Mouse (Mus musculus) lung, embryonic 15.5 days (tissue): ENCODE measurements at regions not wholly inside any gene's neighbourhood (a gene's known extent, or its start where the extent isn't known, plus 50 kb on each side); places are given as distances from the start of the nearest gene placed in this dataset.

ENCODE experiments used
- ATAC-seq: fragments of 200-750 bp; cut with Nextera tagmentation; 2 replicates; pipeline ENCODE4 v1.8.0; 2017; ENCODE audit warnings: moderate number of reproducible peaks, borderline replicate concordance; ENCODE audit not compliant: low FRiP score, low TSS enrichment; ENCODE audit errors: extremely low read depth
- H3K27ac ChIP-seq: fragments of 300-500 bp; sonication (generic); 2 replicates; pipeline ENCODE4 v1.5.1; 2015; ENCODE audit warnings: moderate library complexity, mild to moderate bottlenecking, inconsistent platforms
- H3K27me3 ChIP-seq: fragments of 300-500 bp; sonication (generic); 2 replicates; pipeline ENCODE4 v1.6.1; 2015; ENCODE audit warnings: inconsistent platforms
- H3K36me3 ChIP-seq: fragments of 300-500 bp; sonication (generic); 2 replicates; pipeline ENCODE4 v1.6.1; 2015; ENCODE audit warnings: inconsistent platforms
- H3K4me1 ChIP-seq: fragments of 300-500 bp; sonication (generic); 2 replicates; pipeline ENCODE4 v1.6.1; 2015; ENCODE audit warnings: inconsistent platforms
- H3K4me2 ChIP-seq: fragments of 300-500 bp; sonication (generic); 2 replicates; pipeline ENCODE4 v1.6.1; 2015; ENCODE audit warnings: inconsistent platforms, mild to moderate bottlenecking, moderate library complexity
- H3K4me3 ChIP-seq: fragments of 300-500 bp; sonication (generic); 2 replicates; pipeline ENCODE4 v1.5.1; 2015; ENCODE audit warnings: mild to moderate bottlenecking, inconsistent platforms
- H3K9ac ChIP-seq: fragments of 300-500 bp; sonication (generic); 2 replicates; pipeline ENCODE4 v1.6.1; 2015; ENCODE audit warnings: inconsistent platforms
- H3K9me3 ChIP-seq: fragments of 300-500 bp; sonication (generic); 2 replicates; pipeline ENCODE4 v1.6.1; 2016; ENCODE audit warnings: inconsistent platforms
- WGBS: fragments of 180-500 bp; shearing (Covaris S2); methylation state at CpG from one replicate; pipeline ENCODE4 v1.1.7; 2015; 5-methylcytosine and 5-hydroxymethylcytosine counted together

DNA sequence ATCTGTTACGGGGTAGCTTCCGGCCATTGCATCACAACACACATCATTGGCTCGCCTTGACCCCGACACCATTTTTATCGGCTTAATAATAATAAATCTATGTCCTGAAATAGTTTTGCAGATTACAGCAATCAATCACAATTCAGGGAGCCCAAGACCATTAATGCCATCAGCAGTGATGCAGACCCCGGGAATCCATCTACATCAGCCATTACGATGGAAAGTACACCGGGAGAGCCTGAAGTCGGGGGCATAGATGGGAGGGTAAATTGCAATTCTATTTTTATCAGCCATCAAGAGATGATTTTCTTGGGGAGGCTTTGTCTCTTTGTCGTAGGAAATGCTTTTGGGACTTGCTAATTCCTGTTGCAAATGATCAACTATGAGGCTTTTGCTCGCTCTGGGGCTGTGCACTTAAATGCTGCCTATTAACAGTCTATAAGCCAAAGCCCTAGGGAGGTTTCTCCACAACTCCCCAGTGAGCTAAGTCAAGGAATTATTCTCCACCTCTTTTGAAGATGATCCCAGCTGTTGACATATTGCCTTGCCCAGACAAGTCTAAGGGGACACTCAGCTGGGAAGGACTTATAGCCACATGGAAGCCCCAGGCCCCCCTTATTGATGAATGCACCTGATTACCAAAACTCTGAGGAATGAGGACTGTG lies 173.4 kb downstream of the Pik3r1 start:
- H3K4me1 ChIP-seq = no peaks in the 10 kb centered on the region
- no peaks in the 10 kb centered on the region for H3K27me3 ChIP-seq
- H3K4me3 ChIP-seq = no peak overlapping the region
- 78% methylated on average over 11 of the region's 11 CpGs for WGBS
- no peak overlapping the region for H3K9ac ChIP-seq
- H3K36me3 ChIP-seq = no peaks in the 10 kb centered on the region
- no peak overlapping the region for H3K4me2 ChIP-seq
- H3K9me3 ChIP-seq = no peaks in the 10 kb centered on the region
- no peak overlapping the region for H3K27ac ChIP-seq
- no peak for ATAC-seq

DNA sequence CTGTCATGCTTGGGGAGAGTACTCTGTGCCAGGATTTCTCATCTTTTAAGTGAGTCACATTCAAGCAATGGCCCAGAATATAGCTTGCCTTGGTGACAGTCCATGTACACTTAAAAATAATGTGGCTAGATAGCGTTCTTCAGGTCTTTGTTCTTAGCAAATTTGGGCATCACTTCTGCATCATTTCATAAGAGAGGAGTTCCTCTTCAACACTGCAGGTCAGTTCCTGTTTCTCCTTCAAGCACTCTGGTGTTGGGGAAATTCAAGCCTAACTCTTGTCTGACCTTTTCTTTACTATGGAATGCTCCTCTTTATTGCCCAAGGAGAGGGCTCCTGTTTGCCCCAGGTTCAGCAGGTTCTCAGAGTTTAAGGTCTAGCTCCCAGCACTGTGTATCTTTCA lies 175.7 kb downstream of the Pik3r1 start:
- no peaks in the 10 kb centered on the region for H3K4me1 ChIP-seq
- no peaks in the 10 kb centered on the region for H3K9me3 ChIP-seq
- no peak overlapping the region for H3K4me2 ChIP-seq
- no peak overlapping the region for H3K4me3 ChIP-seq
- no peak overlapping the region for H3K27ac ChIP-seq
- no peaks in the 10 kb centered on the region for H3K36me3 ChIP-seq
- no peak for ATAC-seq
- H3K27me3 ChIP-seq = no peaks in the 10 kb centered on the region
- 88% methylated on average over 1 of the region's 1 CpGs for WGBS
- H3K9ac ChIP-seq = no peak overlapping the region

DNA sequence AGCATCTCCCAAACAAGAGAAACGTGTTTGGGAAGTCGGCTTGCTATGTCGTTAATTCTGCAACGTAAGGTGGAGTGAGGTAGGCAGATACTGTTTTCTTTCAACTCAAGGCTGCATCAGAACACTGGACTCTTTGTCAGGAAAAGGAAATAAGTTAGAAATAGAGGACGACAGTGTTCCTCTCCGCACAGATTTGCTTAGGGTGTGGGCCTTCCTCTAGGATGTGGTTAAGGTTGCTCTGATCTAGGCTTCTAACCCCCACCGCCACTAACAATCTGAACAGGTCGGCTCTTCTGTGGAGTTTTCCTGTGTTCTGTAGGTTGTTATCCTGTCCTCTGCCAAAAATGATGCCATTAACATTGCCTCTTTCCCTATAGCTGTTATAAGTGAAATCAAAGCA lies 179.1 kb downstream of the Pik3r1 start:
- no peaks in the 10 kb centered on the region for H3K27me3 ChIP-seq
- H3K4me1 ChIP-seq = no peaks in the 10 kb centered on the region
- no peaks in the 10 kb centered on the region for H3K36me3 ChIP-seq
- no peaks in the 10 kb centered on the region for H3K9me3 ChIP-seq
- H3K9ac ChIP-seq = no peak overlapping the region
- H3K4me2 ChIP-seq = no peak overlapping the region
- WGBS = 73% methylated on average over 8 of the region's 8 CpGs
- H3K4me3 ChIP-seq = no peak overlapping the region
- H3K27ac ChIP-seq = no peak overlapping the region
- no peak for ATAC-seq

DNA sequence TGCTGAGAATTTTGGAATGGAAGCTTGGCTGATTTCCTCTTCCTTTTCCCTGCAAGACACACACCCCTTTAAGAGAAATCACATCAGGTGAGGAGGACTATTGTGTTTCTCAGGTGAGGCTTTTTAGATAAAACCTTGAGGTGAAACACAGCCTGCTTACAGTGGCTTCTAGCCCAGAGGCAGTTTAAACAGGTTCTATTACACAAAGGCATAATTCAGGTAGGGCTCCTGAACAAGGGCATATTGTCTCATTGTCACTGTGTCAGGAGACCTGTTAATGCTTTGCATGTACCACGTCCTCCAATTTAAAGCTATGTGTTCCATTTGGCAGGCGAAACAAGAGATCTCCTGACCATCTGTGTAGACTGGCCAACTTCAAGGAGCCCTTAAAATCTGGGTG lies 181.2 kb downstream of the Pik3r1 start:
- Histone ChIP-seq H3K36me3 (no peaks in the 10 kb centered on the region), H3K9ac (no peak overlapping the region), H3K4me2 (no peak overlapping the region), H3K9me3 (no peaks in the 10 kb centered on the region), H3K27ac (no peak overlapping the region), H3K27me3 (no peaks in the 10 kb centered on the region), H3K4me1 (no peaks in the 10 kb centered on the region), H3K4me3 (no peak overlapping the region)
- ATAC-seq = no peak
- WGBS = 60% methylated on average over 2 of the region's 2 CpGs

DNA sequence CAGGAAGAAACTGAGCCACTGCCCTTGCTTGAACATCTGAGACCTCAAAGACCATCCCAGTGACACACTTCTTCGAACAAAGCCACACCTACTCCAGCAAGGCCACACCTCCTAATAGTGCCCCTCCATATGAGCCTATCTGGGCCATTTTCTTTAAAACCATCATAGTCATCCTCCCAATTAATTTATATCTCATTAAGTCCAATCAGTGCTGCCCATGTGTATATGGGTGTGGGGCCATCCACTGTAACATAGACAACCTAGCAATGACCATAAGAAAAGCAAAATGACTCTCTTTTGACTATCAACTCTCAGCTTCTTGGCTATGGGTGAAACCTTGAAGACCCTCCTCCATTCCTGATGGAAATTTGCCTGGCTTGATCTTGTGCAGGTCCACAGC lies 191.5 kb downstream of the Pik3r1 start:
- H3K9ac ChIP-seq = no peak overlapping the region
- WGBS = 82% methylated on average over 1 of the region's 1 CpGs
- H3K36me3 ChIP-seq = no peaks in the 10 kb centered on the region
- no peaks in the 10 kb centered on the region for H3K4me1 ChIP-seq
- H3K9me3 ChIP-seq = no peaks in the 10 kb centered on the region
- no peak overlapping the region for H3K4me3 ChIP-seq
- no peak overlapping the region for H3K4me2 ChIP-seq
- no peaks in the 10 kb centered on the region for H3K27me3 ChIP-seq
- ATAC-seq = no peak
- no peak overlapping the region for H3K27ac ChIP-seq

DNA sequence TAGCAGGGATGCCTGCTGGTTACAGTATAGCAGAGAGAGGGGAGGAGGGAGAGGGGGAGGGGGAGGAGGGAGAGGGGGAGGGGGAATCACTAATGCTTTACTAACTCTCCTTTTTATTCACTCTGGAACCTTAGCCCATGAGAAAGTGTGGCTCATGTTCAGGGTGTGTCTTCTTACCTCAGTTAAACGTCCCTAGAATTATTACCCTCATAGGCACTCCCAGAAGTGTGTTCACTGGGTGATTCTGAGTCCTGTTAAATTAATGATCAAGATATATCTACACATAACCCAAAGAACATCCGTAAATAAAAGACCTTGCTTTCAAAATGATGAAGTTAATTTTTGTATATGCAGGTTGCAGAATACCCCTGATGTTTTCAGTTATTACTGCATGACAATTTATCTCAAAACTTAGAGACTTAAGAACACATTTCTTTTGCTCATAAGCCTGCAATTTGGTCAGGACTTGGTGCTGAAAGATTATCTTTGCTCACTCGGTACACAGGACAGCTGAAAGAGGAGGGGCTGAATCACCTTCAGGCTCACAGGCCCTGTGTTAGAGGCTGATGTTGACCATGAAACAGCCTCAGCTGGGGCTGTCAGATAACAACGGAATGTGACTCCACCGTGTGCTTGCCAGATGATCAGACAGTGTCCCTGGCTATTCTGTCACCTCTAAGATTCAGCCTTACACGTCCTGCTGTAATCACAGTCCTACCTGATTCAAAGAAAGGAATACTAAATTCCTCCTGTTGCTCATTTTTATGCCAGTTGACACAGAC lies 195.0 kb downstream of the Pik3r1 start:
- no peaks in the 10 kb centered on the region for H3K4me1 ChIP-seq
- H3K4me3 ChIP-seq = no peak overlapping the region
- H3K36me3 ChIP-seq = no peaks in the 10 kb centered on the region
- ATAC-seq = no peak
- H3K4me2 ChIP-seq = no peak overlapping the region
- no peak overlapping the region for H3K27ac ChIP-seq
- H3K9me3 ChIP-seq = no peaks in the 10 kb centered on the region
- no peak overlapping the region for H3K9ac ChIP-seq
- H3K27me3 ChIP-seq = no peaks in the 10 kb centered on the region
- WGBS = 36% methylated on average over 6 of the region's 6 CpGs

DNA sequence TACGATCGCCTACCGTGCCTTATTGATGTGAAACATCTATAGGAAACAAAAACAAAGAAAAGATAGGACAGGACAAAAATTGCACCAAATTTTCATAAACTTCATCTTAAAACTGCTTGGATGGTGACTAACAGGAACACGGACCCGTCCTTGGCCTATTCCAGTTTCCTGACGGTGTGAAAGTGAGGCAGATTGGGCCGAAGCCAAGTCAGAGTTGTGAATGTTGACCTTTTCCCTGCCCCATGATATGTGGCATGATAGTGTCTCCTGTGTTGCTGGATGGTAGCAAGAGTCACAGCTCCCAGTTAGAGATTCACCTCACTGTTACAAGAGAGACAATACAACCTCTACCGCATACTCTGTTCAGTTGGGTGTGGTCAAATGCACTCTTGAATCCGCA lies 195.8 kb downstream of the Pik3r1 start:
- 89% methylated on average over 9 of the region's 9 CpGs for WGBS
- Histone ChIP-seq H3K4me2 (no peak overlapping the region), H3K4me3 (no peak overlapping the region), H3K27me3 (no peaks in the 10 kb centered on the region), H3K9ac (no peak overlapping the region), H3K36me3 (no peaks in the 10 kb centered on the region), H3K4me1 (no peaks in the 10 kb centered on the region), H3K9me3 (no peaks in the 10 kb centered on the region), H3K27ac (no peak overlapping the region)
- ATAC-seq = no peak

DNA sequence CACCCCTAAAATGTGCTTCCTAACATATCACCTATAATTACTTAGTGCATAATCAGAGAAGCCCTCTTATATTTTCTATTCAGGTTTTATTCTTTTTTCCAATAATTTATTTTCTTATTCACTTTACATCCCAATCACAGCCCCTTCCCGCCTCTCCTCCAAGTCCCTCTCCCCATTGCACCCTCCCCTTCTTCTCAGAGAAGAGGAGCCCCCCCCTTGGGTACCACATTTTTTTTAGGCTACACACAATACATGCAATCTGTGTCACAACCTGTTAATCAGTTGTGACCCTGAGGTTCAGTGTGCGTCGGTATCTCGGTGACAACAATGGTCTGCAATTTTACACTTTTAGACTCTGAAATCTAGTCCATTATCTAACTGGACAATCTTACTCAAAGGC lies 198.0 kb downstream of the Pik3r1 start:
- Histone ChIP-seq H3K4me3 (no peak overlapping the region), H3K36me3 (no peaks in the 10 kb centered on the region), H3K4me1 (no peaks in the 10 kb centered on the region), H3K4me2 (no peak overlapping the region), H3K9me3 (no peaks in the 10 kb centered on the region), H3K9ac (no peak overlapping the region), H3K27ac (no peak overlapping the region), H3K27me3 (no peaks in the 10 kb centered on the region)
- WGBS = 73% methylated on average over 4 of the region's 4 CpGs
- ATAC-seq = no peak

DNA sequence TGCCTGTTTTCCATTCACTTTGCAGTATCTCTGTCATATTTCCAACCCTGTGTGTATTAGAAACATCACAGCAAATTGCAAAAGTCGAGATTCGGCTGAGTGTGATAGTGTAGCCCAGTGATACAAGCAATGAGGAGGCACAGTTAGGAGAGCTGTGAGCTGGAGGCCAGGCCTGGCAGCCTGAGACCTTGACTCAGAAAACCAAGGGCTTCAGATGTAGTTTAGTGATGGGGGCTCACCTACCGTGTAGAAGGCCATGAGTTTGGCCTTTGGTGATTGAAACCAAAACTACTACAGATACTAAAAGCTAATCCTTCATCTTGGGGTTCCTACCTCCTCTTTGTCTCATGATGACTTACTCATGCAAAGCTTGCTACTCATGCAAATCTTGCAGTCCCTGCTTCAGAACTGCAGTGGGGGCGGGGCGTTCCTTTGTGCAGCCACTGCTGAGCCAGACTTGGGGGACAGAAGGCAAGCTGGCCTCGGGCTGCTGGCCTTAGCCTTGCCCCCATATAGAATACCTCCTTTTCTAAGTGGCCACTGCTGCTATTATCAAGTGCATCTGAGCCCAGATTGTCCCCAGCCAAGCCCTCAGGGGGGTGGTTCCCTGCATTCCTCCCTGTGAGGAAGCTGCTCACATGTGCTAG lies 198.9 kb downstream of the Pik3r1 start:
- Histone ChIP-seq H3K4me1 (no peaks in the 10 kb centered on the region), H3K9me3 (no peaks in the 10 kb centered on the region), H3K4me2 (no peak overlapping the region), H3K4me3 (no peak overlapping the region), H3K9ac (no peak overlapping the region), H3K27ac (no peak overlapping the region), H3K27me3 (no peaks in the 10 kb centered on the region), H3K36me3 (no peaks in the 10 kb centered on the region)
- 77% methylated on average over 6 of the region's 6 CpGs for WGBS
- ATAC-seq = no peak

DNA sequence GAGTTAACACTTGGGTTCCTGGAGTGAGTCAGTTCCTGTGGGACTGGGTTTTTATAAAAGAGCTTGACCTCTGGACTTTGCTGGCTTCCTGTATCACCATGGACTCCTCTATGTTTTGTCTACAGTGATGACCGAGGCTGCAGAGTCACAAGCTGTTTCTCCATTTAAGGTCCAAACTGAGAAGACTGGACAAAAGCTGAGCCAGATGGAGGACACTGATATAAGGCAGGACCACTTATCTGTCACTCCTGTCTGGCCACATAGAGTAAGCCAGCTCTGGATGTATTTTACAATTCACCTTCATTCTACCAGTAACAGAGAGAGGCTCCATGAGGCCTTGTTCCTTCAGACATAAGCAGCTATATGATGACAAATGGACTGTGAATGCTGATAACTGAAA lies 202.7 kb downstream of the Pik3r1 start:
- Histone ChIP-seq H3K27ac (no peak overlapping the region), H3K9ac (no peak overlapping the region), H3K4me2 (no peak overlapping the region), H3K4me3 (no peak overlapping the region), H3K27me3 (no peaks in the 10 kb centered on the region), H3K4me1 (no peaks in the 10 kb centered on the region), H3K9me3 (no peaks in the 10 kb centered on the region), H3K36me3 (no peaks in the 10 kb centered on the region)
- ATAC-seq = no peak
- 58% methylated on average over 1 of the region's 1 CpGs for WGBS

DNA sequence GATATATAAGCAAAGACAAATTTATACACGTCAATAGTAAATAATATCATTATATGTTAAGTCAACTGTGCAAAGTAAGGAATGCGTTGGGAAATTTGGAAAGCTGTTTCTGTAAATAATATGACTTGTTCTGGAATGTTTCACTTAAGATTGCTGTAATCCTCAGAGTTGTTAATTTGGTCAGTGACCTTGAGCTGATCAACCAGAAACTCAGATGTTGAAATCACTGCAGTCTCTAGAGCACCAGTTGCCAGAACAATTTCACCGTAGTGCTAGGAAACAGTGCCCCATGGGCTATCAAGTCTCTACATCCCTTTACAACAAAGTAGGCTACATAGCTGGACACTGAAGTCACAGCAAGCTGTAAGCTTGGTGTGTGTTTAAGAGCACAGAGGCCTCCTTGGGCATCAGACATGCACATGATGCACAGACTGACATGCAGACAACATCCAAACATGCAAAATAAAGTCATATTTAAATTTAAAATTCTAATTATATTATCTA lies 212.6 kb downstream of the Pik3r1 start:
- no peak overlapping the region for H3K27ac ChIP-seq
- no peaks in the 10 kb centered on the region for H3K27me3 ChIP-seq
- no peaks in the 10 kb centered on the region for H3K36me3 ChIP-seq
- H3K9me3 ChIP-seq = no peaks in the 10 kb centered on the region
- no peaks in the 10 kb centered on the region for H3K4me1 ChIP-seq
- no peak for ATAC-seq
- no peak overlapping the region for H3K4me2 ChIP-seq
- no peak overlapping the region for H3K4me3 ChIP-seq
- 55% methylated on average over 3 of the region's 3 CpGs for WGBS
- no peak overlapping the region for H3K9ac ChIP-seq

DNA sequence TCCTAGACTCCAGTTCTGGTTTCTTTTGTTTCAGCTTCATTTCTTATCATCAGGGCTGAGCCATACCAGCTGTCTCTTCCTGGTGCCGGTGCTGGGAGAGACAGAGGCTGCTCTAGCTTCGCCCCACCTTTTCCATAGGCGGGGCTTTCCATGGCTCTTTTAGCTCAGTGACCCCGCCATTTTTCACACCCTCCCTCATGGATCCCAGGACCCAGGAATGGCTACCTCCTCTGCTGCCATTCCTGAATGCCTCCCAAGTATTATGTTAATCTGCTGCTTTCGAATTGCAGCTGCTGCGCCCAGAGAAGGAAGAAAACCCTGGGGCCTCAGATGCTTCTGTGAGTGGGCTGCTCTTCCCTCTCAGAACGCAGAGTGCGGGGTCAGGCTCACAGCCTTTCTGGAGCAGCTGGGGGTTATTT lies 214.9 kb downstream of the Pik3r1 start:
- Histone ChIP-seq H3K27me3 (no peaks in the 10 kb centered on the region), H3K9me3 (no peaks in the 10 kb centered on the region), H3K4me1 (no peaks in the 10 kb centered on the region), H3K4me2 (no peak overlapping the region), H3K9ac (no peak overlapping the region), H3K27ac (no peak overlapping the region), H3K36me3 (no peaks in the 10 kb centered on the region), H3K4me3 (no peak overlapping the region)
- WGBS = 53% methylated on average over 8 of the region's 8 CpGs
- no peak for ATAC-seq
